Mouse (Mus musculus): ENCODE data around the gene Serpinb12.
"Not testable (repeated sequence)": the region's sequence is repeated elsewhere in the genome, so short reads cannot be mapped to it uniquely, and the experiment has no call there.

Gene Serpinb12

GRCm38 (mm10) chr1:106934265-106934664 is at the start of gene Serpinb12:
TSS of gene Serpinb12 (plus strand) at chr1:106934449.
- no peak for DNase-seq

- DNase-seq: not testable (repeated sequence)
Measured at GRCm38 (mm10) chr1:106895142-106895541, 39.1 kb upstream of the Serpinb12 start.

- DNase-seq: no peak
Measured at GRCm38 (mm10) chr1:106901406-106901805, 32.8 kb upstream of the Serpinb12 start.

- no peak for DNase-seq
Measured at GRCm38 (mm10) chr1:106931954-106932353, 2.3 kb upstream of the Serpinb12 start.

GRCm38 (mm10) chr1:106933658-106934057 is 591 bp upstream of the Serpinb12 start:
- no peak for DNase-seq

- DNase-seq: no peak
Measured at GRCm38 (mm10) chr1:106947217-106947616, 13.0 kb downstream of the Serpinb12 start.

GRCm38 (mm10) chr1:106959981-106960380 is 25.7 kb downstream of the Serpinb12 start:
- DNase-seq: no peak

GRCm38 (mm10) chr1:106961023-106961422 is 26.8 kb downstream of the Serpinb12 start:
- peak; percentile 18 for DNase-seq

- DNase-seq: no peak
Measured at GRCm38 (mm10) chr1:106980684-106981083, 46.4 kb downstream of the Serpinb12 start, which contains the start of gene Serpinb13. TSS of gene Serpinb13 (plus strand) at chr1:106980984.

- no peak for DNase-seq
Measured at GRCm38 (mm10) chr1:106983092-106983491, 48.8 kb downstream of the Serpinb12 start.

GRCm38 (mm10) chr1:106983865-106984264 is 49.6 kb downstream of the Serpinb12 start:
- DNase-seq: no peak

GRCm38 (mm10) chr1:107000424-107000823 is 66.2 kb downstream of the Serpinb12 start:
- no peak for DNase-seq

- no peak for DNase-seq
Measured at GRCm38 (mm10) chr1:107001754-107002153, 67.5 kb downstream of the Serpinb12 start.

- no peak for DNase-seq
Measured at GRCm38 (mm10) chr1:107006316-107006715, 72.1 kb downstream of the Serpinb12 start.

Measured in right cerebral cortex, postnatal 14 days (tissue).